Comparison of ENCODE assay signal across 14 mouse cellular contexts in the genomic region with DNA sequence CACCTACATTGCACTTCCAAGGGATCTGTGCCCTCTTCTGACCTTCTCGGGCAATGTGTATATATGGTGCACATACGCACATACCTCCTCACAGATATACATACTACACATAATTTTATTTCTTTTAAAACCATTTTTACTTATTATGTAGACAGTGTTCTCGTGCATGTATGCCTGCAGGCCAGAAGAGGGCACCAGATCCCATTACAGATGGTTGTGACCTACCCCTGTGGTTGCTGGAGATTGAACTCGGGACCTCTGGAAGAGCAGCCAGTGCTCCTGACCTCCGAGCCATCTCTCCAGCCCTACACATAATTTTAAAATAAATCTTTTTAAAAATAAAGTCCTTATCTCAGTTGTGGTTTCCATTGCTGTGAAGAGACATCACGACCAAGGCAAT. TPM values are rescaled to one million over a fixed set of nuclear protein-coding genes. Genes with fewer than 3 reads are reported as not detected.
DNase-seq lines count a peak whose midpoint lies in the region; ATAC-seq and TF ChIP-seq lines count a peak whose summit lies in the region.
"Had no signal": no experiment of that assay in that cellular context is flagged by ENCODE, and none has a peak within 500 bp of the region (broad histone marks: within the 10 kb centered on the region; RNA-seq: fewer than 3 reads in every experiment).

No protein-coding gene starts in this region.

- no peak for ATAC-seq in hindbrain, postnatal 0 days
- ATAC-seq in hindbrain, embryonic 14.5 days (ENCODE audit: low FRiP score) = no peak
- ATAC-seq in midbrain, postnatal 0 days (ENCODE audit: low FRiP score) = no peak
- no peak for ATAC-seq in midbrain, embryonic 15.5 days (replicated peaks)
- no peak for ATAC-seq in hindbrain, embryonic 12.5 days (ENCODE audit: low FRiP score)

- no peaks in the 10 kb centered on the region for H3K36me3 ChIP-seq in hindbrain, postnatal 0 days (ENCODE audit: insufficient read depth, low read length)
- no peaks in the 10 kb centered on the region for H3K36me3 ChIP-seq in hindbrain, embryonic 14.5 days (replicated peaks; ENCODE audit: control insufficient read depth, insufficient read depth)
- H3K36me3 ChIP-seq in midbrain, postnatal 0 days (ENCODE audit: insufficient read depth, low read length) = no peaks in the 10 kb centered on the region
- no peaks in the 10 kb centered on the region for H3K36me3 ChIP-seq in midbrain, embryonic 15.5 days (replicated peaks)
- H3K36me3 ChIP-seq in ES-Bruce4 (ENCODE audit: control insufficient read depth, insufficient read depth, low read length, poor library complexity, severe bottlenecking) = no peaks in the 10 kb centered on the region
- H3K36me3 ChIP-seq in embryonic facial prominence, embryonic 10.5 days (replicated peaks) = peaks cover 8% of the 10 kb centered on the region
- H3K36me3 ChIP-seq in hindbrain, embryonic 12.5 days = no peaks in the 10 kb centered on the region
- H3K36me3 ChIP-seq: limb, embryonic 15.5 days had no signal

- no peak overlapping the region for H3K27ac ChIP-seq in hindbrain, postnatal 0 days
- H3K27ac ChIP-seq in hindbrain, embryonic 14.5 days = no peak overlapping the region
- no peak overlapping the region for H3K27ac ChIP-seq in midbrain, postnatal 0 days (ENCODE audit: low read depth, low read length)
- no peak overlapping the region for H3K27ac ChIP-seq in midbrain, embryonic 15.5 days
- H3K27ac ChIP-seq in ES-Bruce4 (ENCODE audit: insufficient read depth, low read length) = no peak overlapping the region
- H3K27ac ChIP-seq in embryonic facial prominence, embryonic 10.5 days (replicated peaks) = no peak overlapping the region
- H3K27ac ChIP-seq in hindbrain, embryonic 12.5 days = no peak overlapping the region
- H3K27ac ChIP-seq: limb, embryonic 15.5 days had no signal

- H3K4me3 ChIP-seq in hindbrain, postnatal 0 days (ENCODE audit: low read length) = no peak overlapping the region
- H3K4me3 ChIP-seq in hindbrain, embryonic 14.5 days (replicated peaks; ENCODE audit: low read length) = no peak overlapping the region
- H3K4me3 ChIP-seq in midbrain, postnatal 0 days (ENCODE audit: low read depth, low read length) = no peak overlapping the region
- H3K4me3 ChIP-seq in midbrain, embryonic 15.5 days = no peak overlapping the region
- no peak overlapping the region for H3K4me3 ChIP-seq in ES-Bruce4 (ENCODE audit: low read depth, low read length)
- no peak overlapping the region for H3K4me3 ChIP-seq in embryonic facial prominence, embryonic 10.5 days
- no peak overlapping the region for H3K4me3 ChIP-seq in hindbrain, embryonic 12.5 days
- H3K4me3 ChIP-seq: limb, embryonic 15.5 days; megakaryocyte, embryonic 14.5 days had no signal

- H3K4me1 ChIP-seq in hindbrain, postnatal 0 days (ENCODE audit: insufficient read depth, low read length) = no peaks in the 10 kb centered on the region
- peaks cover 9% of the 10 kb centered on the region; the same call in 1 of the 2 replicates for H3K4me1 ChIP-seq in hindbrain, embryonic 14.5 days (replicated peaks; ENCODE audit: control insufficient read depth, insufficient read depth, low read length)
- H3K4me1 ChIP-seq in midbrain, postnatal 0 days (ENCODE audit: insufficient read depth, low read length) = no peaks in the 10 kb centered on the region
- H3K4me1 ChIP-seq in midbrain, embryonic 15.5 days = peaks cover 14% of the 10 kb centered on the region
- H3K4me1 ChIP-seq in ES-Bruce4 (ENCODE audit: control insufficient read depth, insufficient read depth, low read length) = no peaks in the 10 kb centered on the region
- H3K4me1 ChIP-seq in embryonic facial prominence, embryonic 10.5 days = peaks cover 19% of the 10 kb centered on the region
- peaks cover 7% of the 10 kb centered on the region for H3K4me1 ChIP-seq in hindbrain, embryonic 12.5 days

- H3K9ac ChIP-seq in hindbrain, postnatal 0 days (replicated peaks; ENCODE audit: low read length) = no peak overlapping the region
- H3K9ac ChIP-seq in hindbrain, embryonic 14.5 days = no peak overlapping the region
- no peak overlapping the region for H3K9ac ChIP-seq in midbrain, postnatal 0 days (replicated peaks; ENCODE audit: low read length, poor library complexity, severe bottlenecking)
- H3K9ac ChIP-seq in midbrain, embryonic 15.5 days = no peak overlapping the region
- no peak overlapping the region for H3K9ac ChIP-seq in ES-Bruce4 (ENCODE audit: low read depth, poor library complexity, severe bottlenecking)
- no peak overlapping the region for H3K9ac ChIP-seq in hindbrain, embryonic 12.5 days
- H3K9ac ChIP-seq: limb, embryonic 15.5 days had no signal

- TF ChIP-seq EP300 in ES-Bruce4 (IDR thresholded peaks at IDR 0.05; ENCODE audit: insufficient read depth, low read depth, low read length) = no peak

- no peaks in the 10 kb centered on the region for H3K27me3 ChIP-seq in hindbrain, postnatal 0 days (ENCODE audit: insufficient read depth, low read length)
- no peaks in the 10 kb centered on the region for H3K27me3 ChIP-seq in hindbrain, embryonic 14.5 days (ENCODE audit: control insufficient read depth, insufficient read depth, low read length)
- H3K27me3 ChIP-seq in midbrain, postnatal 0 days (ENCODE audit: insufficient read depth, low read length) = no peaks in the 10 kb centered on the region
- no peaks in the 10 kb centered on the region for H3K27me3 ChIP-seq in midbrain, embryonic 15.5 days (replicated peaks)
- H3K27me3 ChIP-seq in ES-Bruce4 (ENCODE audit: control insufficient read depth, insufficient read depth, low read length, poor library complexity, severe bottlenecking) = no peaks in the 10 kb centered on the region
- H3K27me3 ChIP-seq in embryonic facial prominence, embryonic 10.5 days (replicated peaks; ENCODE audit: low read depth, poor library complexity, severe bottlenecking) = no peaks in the 10 kb centered on the region
- H3K27me3 ChIP-seq in hindbrain, embryonic 12.5 days = no peaks in the 10 kb centered on the region
- H3K27me3 ChIP-seq: limb, embryonic 15.5 days; megakaryocyte, embryonic 14.5 days had no signal

- 79% methylated on average over 6 of the region's 6 CpGs for WGBS in hindbrain, postnatal 0 days
- WGBS in hindbrain, embryonic 14.5 days = 82% methylated on average over 6 of the region's 6 CpGs
- 84% methylated on average over 6 of the region's 6 CpGs for WGBS in midbrain, postnatal 0 days
- 82% methylated on average over 6 of the region's 6 CpGs for WGBS in midbrain, embryonic 15.5 days
- WGBS in embryonic facial prominence, embryonic 10.5 days = 85% methylated on average over 6 of the region's 6 CpGs
- 83% methylated on average over 6 of the region's 6 CpGs for WGBS in hindbrain, embryonic 12.5 days

- TF ChIP-seq POLR2A in ES-Bruce4 (IDR thresholded peaks at IDR 0.05; ENCODE audit: insufficient read depth, low read length) = no peak

- no peaks in the 10 kb centered on the region for H3K9me3 ChIP-seq in hindbrain, postnatal 0 days (ENCODE audit: low read length)
- no peaks in the 10 kb centered on the region for H3K9me3 ChIP-seq in hindbrain, embryonic 14.5 days (ENCODE audit: control insufficient read depth, low read length)
- no peaks in the 10 kb centered on the region for H3K9me3 ChIP-seq in midbrain, postnatal 0 days (ENCODE audit: low read length)
- no peaks in the 10 kb centered on the region for H3K9me3 ChIP-seq in midbrain, embryonic 15.5 days
- no peaks in the 10 kb centered on the region for H3K9me3 ChIP-seq in ES-Bruce4 (replicated peaks; ENCODE audit: control insufficient read depth, insufficient read depth, low read length, poor library complexity, severe bottlenecking)
- no peaks in the 10 kb centered on the region for H3K9me3 ChIP-seq in embryonic facial prominence, embryonic 10.5 days
- no peaks in the 10 kb centered on the region for H3K9me3 ChIP-seq in hindbrain, embryonic 12.5 days (replicated peaks)
- H3K9me3 ChIP-seq: G1E; limb, embryonic 15.5 days; megakaryocyte, embryonic 14.5 days had no signal

- H3K4me2 ChIP-seq in hindbrain, postnatal 0 days (ENCODE audit: low read depth, low read length) = no peak overlapping the region
- no peak overlapping the region for H3K4me2 ChIP-seq in hindbrain, embryonic 14.5 days (replicated peaks)
- no peak overlapping the region for H3K4me2 ChIP-seq in midbrain, postnatal 0 days (ENCODE audit: low read depth, low read length, poor library complexity, severe bottlenecking)
- no peak overlapping the region for H3K4me2 ChIP-seq in midbrain, embryonic 15.5 days
- H3K4me2 ChIP-seq in hindbrain, embryonic 12.5 days (replicated peaks) = no peak overlapping the region
- H3K4me2 ChIP-seq: limb, embryonic 15.5 days had no signal

- 0 out of 2 replicates have a peak, but pooled peaks have one; percentile 7 for TF ChIP-seq CTCF in hindbrain, postnatal 0 days (IDR thresholded peaks at IDR 0.05; ENCODE audit: low read depth)
- peak; percentile 27 for TF ChIP-seq CTCF in midbrain, postnatal 0 days (IDR thresholded peaks at IDR 0.05)
- peak; percentile 60 for TF ChIP-seq CTCF in ES-Bruce4 (IDR thresholded peaks at IDR 0.05; ENCODE audit: low read depth, low read length)

- no peak for DNase-seq in hindbrain, postnatal 0 days (ENCODE audit: low spot score)
- no peak for DNase-seq in hindbrain, embryonic 14.5 days (ENCODE audit: low spot score)
- DNase-seq in midbrain, postnatal 0 days (ENCODE audit: low spot score) = no peak
- DNase-seq in naive thymus-derived CD4-positive, alpha-beta T cell, adult 2 months (ENCODE audit: low read depth) = peak; percentile 23
- DNase-seq in embryonic facial prominence, embryonic 10.5 days (ENCODE audit: low spot score) = no peak

RNA-seq across cellular contexts. Expression of gene Rfc1, which starts 2.9 kb away (rescaled TPM):
- 18.6 and 26.0 TPM in 2 replicates for total RNA-seq in hindbrain, postnatal 0 days (2014; rRNA removed)
- 31.2 and 33.0 TPM in 2 replicates for polyA plus RNA-seq in hindbrain, postnatal 0 days (2015; fragmentation: Nextera tagmentation; extraction: Ambion mirVana)
- polyA plus RNA-seq in hindbrain, embryonic 14.5 days (2014; fragmentation: Nextera tagmentation; extraction: Ambion mirVana) = 33.4 and 37.4 TPM in 2 replicates
- total RNA-seq in midbrain, postnatal 0 days (2014; rRNA removed) = 13.7 and 22.7 TPM in 2 replicates
- polyA plus RNA-seq in midbrain, postnatal 0 days (2015; fragmentation: Nextera tagmentation; extraction: Ambion mirVana) = 19.5 and 27.7 TPM in 2 replicates
- 25.9 and 27.1 TPM in 2 replicates for polyA plus RNA-seq in midbrain, embryonic 15.5 days (2015; fragmentation: Nextera tagmentation; extraction: Ambion mirVana)
- polyA plus RNA-seq in ES-Bruce4 (2011; ENCODE audit: insufficient read depth, insufficient read length, low read depth, missing spikeins) = 146 and 160 TPM in 2 replicates
- polyA plus RNA-seq in embryonic facial prominence, embryonic 10.5 days (2016; fragmentation: Nextera tagmentation; extraction: Ambion mirVana) = 103 and 108 TPM in 2 replicates
- 68.5 and 82.2 TPM in 2 replicates for polyA plus RNA-seq in hindbrain, embryonic 12.5 days (2016; fragmentation: Nextera tagmentation; extraction: Ambion mirVana)

RNA-seq across cellular contexts. Expression of gene Klb, which starts 9.7 kb away (rescaled TPM):
- total RNA-seq in hindbrain, postnatal 0 days (2014; rRNA removed) = 0.14 TPM in 1 of 2 replicates, not detected in the other
- polyA plus RNA-seq in hindbrain, postnatal 0 days (2015; fragmentation: Nextera tagmentation; extraction: Ambion mirVana) = 0.09 and 0.13 TPM in 2 replicates
- polyA plus RNA-seq in hindbrain, embryonic 14.5 days (2014; fragmentation: Nextera tagmentation; extraction: Ambion mirVana) = 0.09 and 0.16 TPM in 2 replicates
- 0.11 TPM in 1 of 2 replicates, not detected in the other for total RNA-seq in midbrain, postnatal 0 days (2014; rRNA removed)
- polyA plus RNA-seq in midbrain, postnatal 0 days (2015; fragmentation: Nextera tagmentation; extraction: Ambion mirVana) = 0.10 and 0.12 TPM in 2 replicates
- polyA plus RNA-seq in midbrain, embryonic 15.5 days (2015; fragmentation: Nextera tagmentation; extraction: Ambion mirVana) = 0.13 TPM in 2 replicates
- polyA plus RNA-seq in ES-Bruce4 (2011; ENCODE audit: insufficient read depth, insufficient read length, low read depth, missing spikeins) = not detected in 2 replicates
- not detected in 2 replicates for polyA plus RNA-seq in embryonic facial prominence, embryonic 10.5 days (2016; fragmentation: Nextera tagmentation; extraction: Ambion mirVana)
- not detected in 2 replicates for polyA plus RNA-seq in hindbrain, embryonic 12.5 days (2016; fragmentation: Nextera tagmentation; extraction: Ambion mirVana)
- total RNA-seq: common myeloid progenitor, adult 5-6 weeks; hematopoietic stem cell, adult 5-6 weeks had no signal
- polyA plus RNA-seq: G1E; kidney, embryonic 14.5 days; limb, embryonic 15.5 days had no signal

RNA-seq across cellular contexts. Expression of gene Rpl9, which starts 52.9 kb away (rescaled TPM):
- total RNA-seq in hindbrain, postnatal 0 days (2014; rRNA removed) = 890 and 1,017 TPM in 2 replicates
- 640 and 652 TPM in 2 replicates for polyA plus RNA-seq in hindbrain, postnatal 0 days (2015; fragmentation: Nextera tagmentation; extraction: Ambion mirVana)
- 592 and 691 TPM in 2 replicates for polyA plus RNA-seq in hindbrain, embryonic 14.5 days (2014; fragmentation: Nextera tagmentation; extraction: Ambion mirVana)
- 896 and 1,170 TPM in 2 replicates for total RNA-seq in midbrain, postnatal 0 days (2014; rRNA removed)
- 615 and 622 TPM in 2 replicates for polyA plus RNA-seq in midbrain, postnatal 0 days (2015; fragmentation: Nextera tagmentation; extraction: Ambion mirVana)
- 541 and 561 TPM in 2 replicates for polyA plus RNA-seq in midbrain, embryonic 15.5 days (2015; fragmentation: Nextera tagmentation; extraction: Ambion mirVana)
- polyA plus RNA-seq in ES-Bruce4 (2011; ENCODE audit: insufficient read depth, insufficient read length, low read depth, missing spikeins) = 573 and 625 TPM in 2 replicates
- polyA plus RNA-seq in embryonic facial prominence, embryonic 10.5 days (2016; fragmentation: Nextera tagmentation; extraction: Ambion mirVana) = 987 and 1,000 TPM in 2 replicates
- polyA plus RNA-seq in hindbrain, embryonic 12.5 days (2016; fragmentation: Nextera tagmentation; extraction: Ambion mirVana) = 663 and 741 TPM in 2 replicates

RNA-seq across cellular contexts. Expression of gene Lias, which starts 52.9 kb away (rescaled TPM):
- 19.4 and 23.4 TPM in 2 replicates for total RNA-seq in hindbrain, postnatal 0 days (2014; rRNA removed)
- 65.5 and 66.8 TPM in 2 replicates for polyA plus RNA-seq in hindbrain, postnatal 0 days (2015; fragmentation: Nextera tagmentation; extraction: Ambion mirVana)
- 55.6 and 59.9 TPM in 2 replicates for polyA plus RNA-seq in hindbrain, embryonic 14.5 days (2014; fragmentation: Nextera tagmentation; extraction: Ambion mirVana)
- 18.6 and 34.3 TPM in 2 replicates for total RNA-seq in midbrain, postnatal 0 days (2014; rRNA removed)
- 66.2 and 68.4 TPM in 2 replicates for polyA plus RNA-seq in midbrain, postnatal 0 days (2015; fragmentation: Nextera tagmentation; extraction: Ambion mirVana)
- polyA plus RNA-seq in midbrain, embryonic 15.5 days (2015; fragmentation: Nextera tagmentation; extraction: Ambion mirVana) = 62.5 and 67.8 TPM in 2 replicates
- polyA plus RNA-seq in ES-Bruce4 (2011; ENCODE audit: insufficient read depth, insufficient read length, low read depth, missing spikeins) = 45.7 and 53.5 TPM in 2 replicates
- polyA plus RNA-seq in embryonic facial prominence, embryonic 10.5 days (2016; fragmentation: Nextera tagmentation; extraction: Ambion mirVana) = 67.4 and 68.4 TPM in 2 replicates
- 58.3 and 60.2 TPM in 2 replicates for polyA plus RNA-seq in hindbrain, embryonic 12.5 days (2016; fragmentation: Nextera tagmentation; extraction: Ambion mirVana)

Comparison
In these comparisons a context has a peak if more than half of its experiments do, and no peak if none do; other contexts are left out.
1. CTCF ChIP-seq: peak in every context shown above with its lines; median percentile 60 in ES-Bruce4; 27 in midbrain, postnatal 0 days; 7 in hindbrain, postnatal 0 days.